Mouse (Mus musculus) midbrain, embryonic 16.5 days (tissue): ENCODE data around the gene Plppr3. TPM values are rescaled to one million over a fixed set of nuclear protein-coding genes. Genes with fewer than 3 reads are reported as not detected.
A peak's percentile ranks its signal among the peaks of the same experiment; 100 is the strongest.

Experiments used
- ATAC-seq: fragments of 200-750 bp; cut with Nextera tagmentation; 2 replicates; pipeline ENCODE4 v1.8.0; 2017; ENCODE audit warnings: moderate TSS enrichment
- H3K27ac ChIP-seq: fragments of 300-500 bp; sonication (generic); 2 replicates; pipeline ENCODE4 v1.5.1; 2014; ENCODE audit warnings: mild to moderate bottlenecking, low read length, mixed read lengths
- H3K27me3 ChIP-seq: fragments of 300-500 bp; sonication (generic); 2 replicates; pipeline ENCODE4 v1.6.1; 2014; ENCODE audit warnings: low read depth, low read length, mixed read lengths; ENCODE audit not compliant: control insufficient read depth, insufficient read depth
- H3K36me3 ChIP-seq: fragments of 300-500 bp; sonication (generic); 2 replicates; pipeline ENCODE4 v1.6.1; 2014; ENCODE audit warnings: mild to moderate bottlenecking, low read length, moderate library complexity, mixed read lengths; ENCODE audit not compliant: control insufficient read depth, insufficient read depth
- H3K4me1 ChIP-seq: fragments of 300-500 bp; sonication (generic); 2 replicates; pipeline ENCODE4 v1.6.1; 2014; ENCODE audit warnings: mild to moderate bottlenecking, low read length, mixed read lengths; ENCODE audit not compliant: control insufficient read depth, insufficient read depth
- H3K4me2 ChIP-seq: fragments of 300-500 bp; sonication (generic); 2 replicates; pipeline ENCODE4 v1.6.1; 2014; ENCODE audit warnings: mild to moderate bottlenecking, low read length, mixed read lengths
- H3K4me3 ChIP-seq: fragments of 300-500 bp; sonication (generic); 2 replicates; pipeline ENCODE4 v1.5.1; 2014; ENCODE audit warnings: low read depth, mild to moderate bottlenecking, low read length, moderate library complexity, mixed read lengths
- H3K9ac ChIP-seq: fragments of 300-500 bp; sonication (generic); 2 replicates; pipeline ENCODE4 v1.6.1; 2014; ENCODE audit warnings: low read depth, low read length, mixed read lengths
- H3K9me3 ChIP-seq: fragments of 300-500 bp; sonication (generic); replicated peaks from 2 replicates; pipeline ENCODE4 v1.6.1; 2014; ENCODE audit warnings: mild to moderate bottlenecking, low read length, mixed read lengths; ENCODE audit not compliant: control insufficient read depth, poor library complexity, severe bottlenecking
- WGBS: fragments of 180-500 bp; shearing (Covaris S2); extraction: QIAGEN DNeasy Blood & Tissue Kit; methylation state at CpG from one replicate; pipeline ENCODE4 v1.1.7; 2014; 5-methylcytosine and 5-hydroxymethylcytosine counted together
- polyA plus RNA-seq: library from polyadenylated mRNA; unstranded; fragments of >200 nt; fragmentation: Nextera tagmentation; extraction: Ambion mirVana; gene quantifications from 2 replicates; pipeline ENCODE4 v1.2.1, GENCODE M21; 2015

The Plppr3 gene
- polyA plus RNA-seq, 1 experiment from 2014 or later, result 471 TPM

DNA sequence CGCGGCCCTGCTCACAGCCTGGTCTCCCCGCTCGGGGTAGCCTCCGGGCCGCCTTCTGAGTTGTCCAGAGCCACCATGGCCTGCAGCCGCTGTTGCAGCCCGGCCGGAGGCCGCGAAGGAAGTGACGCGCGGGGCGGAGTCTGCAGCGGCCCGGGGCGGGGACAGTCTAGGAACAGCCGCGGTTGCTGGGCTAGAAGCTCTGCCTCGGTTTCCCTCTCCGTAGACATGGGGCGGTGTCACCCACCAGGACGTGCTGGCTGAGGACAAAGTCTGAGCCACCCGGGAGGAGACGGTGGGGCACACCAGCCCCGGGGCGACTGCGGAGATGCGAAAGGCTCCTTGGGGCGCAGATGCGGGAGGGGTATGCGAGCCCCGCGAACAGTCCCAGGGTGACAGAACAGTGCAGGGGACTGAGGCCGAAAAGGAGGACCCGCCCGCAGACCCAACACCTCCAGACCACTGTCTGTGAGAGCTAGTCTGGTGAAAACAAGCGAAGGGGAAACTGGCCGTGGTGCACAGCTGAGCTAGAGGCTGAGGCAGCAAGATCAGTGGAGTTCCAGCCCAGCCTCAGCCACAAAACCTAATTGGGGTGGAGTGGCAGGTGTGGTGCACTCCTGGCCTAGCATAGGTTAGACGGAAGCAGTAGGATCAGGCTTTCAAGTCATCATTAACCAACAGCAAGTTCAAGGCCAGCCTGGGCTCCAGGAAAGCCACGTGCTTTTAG, 42.5 kb upstream of the Plppr3 start, which contains the start of gene Kiss1r:
TSS of gene Kiss1r (plus strand) at position 164 of the 724 bp plus-strand sequence.
- Histone ChIP-seq H3K27ac (peak within 1 kb of the TSS; percentile 79), H3K4me2 (peak within 1 kb of the TSS; percentile 99), H3K9ac (peak within 1 kb of the TSS; percentile 95), H3K4me3 (peak within 1 kb of the TSS; percentile 62), H3K9me3 (no peaks in the 10 kb centered on the region), H3K27me3 (peaks cover 44% of the 10 kb centered on the region), H3K36me3 (peaks cover 4% of the 10 kb centered on the region; the same call in 1 of the 2 replicates), H3K4me1 (peaks cover 44% of the 10 kb centered on the region)
- peak; percentile 81 for ATAC-seq
- 2% methylated on average over 41 of the region's 42 CpGs for WGBS

DNA sequence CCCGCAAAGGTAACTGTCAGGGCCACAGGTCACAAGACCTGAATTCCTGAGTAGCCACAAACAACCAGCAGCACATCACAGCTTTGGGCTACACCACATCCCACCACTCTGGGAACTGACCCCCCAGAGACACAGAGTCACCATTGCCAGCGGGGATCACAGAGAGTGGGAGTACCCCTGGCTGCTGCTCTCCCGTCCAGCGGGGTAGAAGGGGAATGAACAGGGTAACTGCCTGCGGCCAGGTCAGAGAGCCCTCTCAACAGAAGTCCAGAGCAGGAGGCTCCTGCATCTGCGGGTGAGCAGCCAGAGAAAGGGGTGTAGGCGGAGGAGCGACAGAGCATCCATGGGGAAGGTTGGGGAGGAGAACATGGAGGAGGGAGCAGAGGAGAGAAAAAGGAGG, 41.6 kb upstream of the Plppr3 start:
- ATAC-seq, result no peak
- peaks cover 8% of the 10 kb centered on the region; the same call in 1 of the 2 replicates for H3K36me3 ChIP-seq
- peak overlapping the region; percentile 95 for H3K9ac ChIP-seq
- H3K4me3 ChIP-seq, result peak overlapping the region; percentile 62
- H3K27ac ChIP-seq, result peak overlapping the region; percentile 79
- H3K9me3 ChIP-seq, result no peaks in the 10 kb centered on the region
- H3K4me2 ChIP-seq, result peak overlapping the region; percentile 99
- WGBS, result 7% methylated on average over 8 of the region's 8 CpGs
- peaks cover 36% of the 10 kb centered on the region for H3K27me3 ChIP-seq
- H3K4me1 ChIP-seq, result peaks cover 39% of the 10 kb centered on the region

DNA sequence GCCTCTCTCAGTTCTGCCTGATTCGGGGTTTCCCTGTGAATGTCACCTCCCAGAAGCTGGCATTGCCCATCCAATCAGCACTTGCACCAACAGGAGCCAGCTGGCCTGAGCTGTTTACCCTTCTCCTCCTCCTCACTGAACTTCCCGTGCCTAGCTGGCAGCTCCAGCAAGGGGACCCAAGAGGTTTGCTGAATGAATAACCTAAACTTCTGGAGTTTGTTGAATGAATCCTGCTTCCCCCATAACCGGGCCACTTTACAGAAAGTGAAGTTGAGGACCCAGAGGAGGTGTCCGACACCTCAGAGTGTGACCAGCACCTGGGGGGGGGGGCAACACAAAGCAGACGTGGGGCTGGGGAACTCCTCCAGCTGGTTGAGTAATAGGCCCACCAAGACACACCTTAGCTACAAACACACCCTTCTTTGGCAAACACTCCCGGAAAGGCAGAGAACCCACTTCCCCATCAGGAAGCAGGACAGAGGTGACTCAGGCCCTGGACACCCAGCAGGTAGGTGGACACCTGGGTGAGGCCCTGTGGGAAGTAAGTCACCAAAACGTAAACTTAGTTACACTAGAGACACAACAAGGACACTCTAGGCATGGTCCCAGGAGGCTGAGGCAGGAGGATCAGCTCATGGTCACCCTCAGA, 40.6 kb upstream of the Plppr3 start:
- H3K4me3 ChIP-seq, result no peak overlapping the region
- H3K9me3 ChIP-seq, result no peaks in the 10 kb centered on the region
- no peak overlapping the region; the same call in 1 of the 2 replicates for H3K9ac ChIP-seq
- no peak overlapping the region for H3K27ac ChIP-seq
- H3K4me1 ChIP-seq, result peaks cover 30% of the 10 kb centered on the region
- H3K27me3 ChIP-seq, result peaks cover 26% of the 10 kb centered on the region
- H3K36me3 ChIP-seq, result peaks cover 10% of the 10 kb centered on the region; the same call in 1 of the 2 replicates
- H3K4me2 ChIP-seq, result no peak overlapping the region; the same call in 1 of the 2 replicates
- 77% methylated on average over 7 of the region's 7 CpGs for WGBS
- ATAC-seq, result no peak

DNA sequence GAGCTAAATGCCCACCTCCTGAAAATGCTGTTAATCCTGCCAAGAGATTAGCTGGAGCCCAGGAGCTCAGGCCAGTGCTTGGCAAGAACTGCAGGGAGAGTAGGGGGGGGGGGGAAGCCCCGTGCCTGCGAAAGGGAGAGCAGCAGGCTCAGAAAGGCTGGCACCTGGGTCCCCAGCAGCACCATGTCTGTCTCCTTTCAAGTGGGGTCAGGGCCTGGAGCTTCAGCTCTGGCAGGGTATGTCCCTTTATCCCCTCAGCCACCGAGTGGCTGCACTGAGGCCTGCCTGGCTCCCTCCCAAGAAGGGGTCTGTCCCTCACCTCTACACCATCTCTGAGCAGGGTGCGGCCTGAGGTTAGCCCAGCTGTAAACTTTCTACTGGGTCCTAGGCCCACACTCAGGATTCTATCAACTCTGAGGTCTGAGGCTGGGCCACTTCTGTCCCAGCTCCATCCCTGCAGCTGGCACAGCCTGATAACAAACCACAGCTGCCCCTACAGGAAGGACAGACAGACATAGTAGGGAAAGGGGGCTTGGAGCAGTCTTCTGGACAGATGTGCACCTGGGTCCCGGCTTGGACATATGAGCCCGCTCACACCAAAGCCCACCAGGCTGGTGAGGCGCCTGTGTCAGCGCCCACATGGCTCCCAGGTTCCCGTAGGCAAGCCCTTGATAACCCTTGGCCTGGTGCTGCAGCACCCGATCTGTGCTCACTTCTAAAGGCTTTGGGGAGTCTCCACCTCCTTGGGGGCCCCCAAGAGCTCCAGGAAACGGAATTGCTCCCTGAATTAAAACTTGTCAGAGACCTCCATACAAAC, 39.9 kb upstream of the Plppr3 start:
- Histone ChIP-seq H3K9ac (peak overlapping the region; percentile 16; the same call in 1 of the 2 replicates), H3K4me1 (peaks cover 30% of the 10 kb centered on the region), H3K4me3 (no peak overlapping the region), H3K27ac (no peak overlapping the region), H3K36me3 (peaks cover 10% of the 10 kb centered on the region; the same call in 1 of the 2 replicates), H3K27me3 (peaks cover 19% of the 10 kb centered on the region), H3K4me2 (0 out of 2 replicates have a peak overlapping the region, but pooled peaks have one; percentile 4), H3K9me3 (no peaks in the 10 kb centered on the region)
- ATAC-seq, result no peak
- WGBS, result 65% methylated on average over 9 of the region's 11 CpGs

DNA sequence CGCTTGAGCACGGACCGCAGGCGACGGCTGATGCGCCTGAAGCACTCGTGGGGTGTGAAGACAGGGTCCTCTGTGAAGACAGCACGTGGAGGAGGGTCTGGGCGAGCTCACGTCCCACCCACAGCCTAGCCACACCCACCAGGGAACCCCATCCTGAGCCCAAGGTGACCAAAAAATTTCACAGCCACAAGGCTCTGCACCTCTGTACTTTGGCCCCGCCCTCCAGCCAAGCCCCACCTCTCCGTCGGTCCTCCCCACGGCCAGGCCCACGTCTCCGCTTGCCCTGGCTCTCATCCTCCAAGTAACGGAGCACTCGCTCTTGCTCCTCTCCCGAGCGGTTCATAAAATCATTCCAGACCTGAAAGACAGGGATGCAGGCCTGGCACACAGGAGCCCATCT, 38.0 kb upstream of the Plppr3 start:
- 71% methylated on average over 20 of the region's 20 CpGs for WGBS
- H3K4me2 ChIP-seq, result no peak overlapping the region
- H3K4me3 ChIP-seq, result no peak overlapping the region
- H3K9me3 ChIP-seq, result no peaks in the 10 kb centered on the region
- H3K27ac ChIP-seq, result no peak overlapping the region
- H3K27me3 ChIP-seq, result no peaks in the 10 kb centered on the region
- H3K4me1 ChIP-seq, result peaks cover 30% of the 10 kb centered on the region
- H3K9ac ChIP-seq, result no peak overlapping the region
- no peak for ATAC-seq
- H3K36me3 ChIP-seq, result peaks cover 10% of the 10 kb centered on the region; the same call in 1 of the 2 replicates

DNA sequence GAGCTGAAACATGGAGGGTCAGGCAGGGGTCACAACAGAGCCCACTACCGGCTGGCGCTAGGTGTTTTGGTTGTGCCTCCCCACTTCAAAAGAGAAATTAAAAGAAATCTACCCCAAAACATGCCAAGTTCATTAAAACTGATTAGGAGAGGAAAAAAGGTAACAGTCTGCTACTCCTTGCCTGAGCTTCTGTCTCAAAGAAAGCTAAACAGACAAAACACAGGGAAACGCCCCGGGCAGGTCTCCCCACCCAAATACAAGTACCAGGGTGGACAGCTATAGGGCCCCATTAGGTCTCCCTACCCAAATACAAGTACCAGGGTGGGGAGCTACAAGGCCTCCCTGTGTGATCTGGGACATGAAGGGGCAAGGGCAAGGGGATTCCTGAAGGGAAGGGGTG, 36.1 kb upstream of the Plppr3 start, which contains the start of gene Gm26602:
TSS of gene Gm26602 (plus strand) at position 301 of the 400 bp plus-strand sequence.
- Histone ChIP-seq H3K4me2 (no peak within 1 kb of the TSS), H3K36me3 (peaks cover 16% of the 10 kb centered on the region; the same call in 1 of the 2 replicates)
- ATAC-seq, result no peak

DNA sequence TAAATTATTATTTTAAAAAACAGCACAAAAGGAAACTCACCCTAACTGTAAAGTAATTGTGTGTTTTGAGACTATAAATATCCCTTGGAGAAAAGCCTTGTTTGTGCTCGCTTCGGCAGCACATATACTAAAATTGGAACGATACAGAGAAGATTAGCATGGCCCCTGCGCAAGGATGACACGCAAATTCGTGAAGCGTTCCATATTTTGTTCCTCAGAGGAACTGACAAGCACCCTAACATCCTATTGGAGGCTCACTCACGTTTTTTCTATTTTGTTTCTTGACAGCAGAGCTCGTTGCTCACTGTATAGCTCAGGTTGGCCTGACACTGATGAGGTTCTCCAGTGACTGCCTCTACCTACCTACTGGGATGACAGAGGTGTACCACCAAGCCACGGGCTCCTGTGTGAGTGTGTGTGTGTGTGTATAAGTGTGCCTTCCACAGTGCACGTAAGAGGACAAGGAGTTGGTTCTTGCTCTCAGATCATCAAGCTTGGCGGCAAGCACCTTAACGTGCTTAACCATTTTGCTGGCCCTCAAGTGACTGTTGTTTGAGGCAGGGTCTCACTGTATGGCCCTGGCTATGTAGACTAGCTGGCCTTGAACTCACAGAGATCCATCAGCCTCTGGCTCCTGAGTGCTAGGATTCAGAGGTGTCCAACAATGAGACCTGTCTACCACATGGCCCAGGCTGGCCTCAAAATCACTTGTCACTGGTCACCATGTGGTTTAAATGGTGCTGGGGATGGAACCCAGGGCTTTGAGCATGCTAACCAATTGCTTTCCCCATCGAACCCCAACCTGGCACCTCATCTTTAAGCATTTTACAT, 34.9 kb upstream of the Plppr3 start:
- 24% methylated on average over 14 of the region's 14 CpGs for WGBS
- no peaks in the 10 kb centered on the region for H3K27me3 ChIP-seq
- peak overlapping the region; percentile 42 for H3K4me2 ChIP-seq
- H3K27ac ChIP-seq, result peak overlapping the region; percentile 99
- H3K9me3 ChIP-seq, result no peaks in the 10 kb centered on the region
- peaks cover 24% of the 10 kb centered on the region; the same call in 1 of the 2 replicates for H3K36me3 ChIP-seq
- H3K4me3 ChIP-seq, result peak overlapping the region; percentile 22
- H3K9ac ChIP-seq, result peak overlapping the region; percentile 60
- H3K4me1 ChIP-seq, result peaks cover 9% of the 10 kb centered on the region; the same call in 1 of the 2 replicates
- ATAC-seq, result peak; percentile 69

More for the DNA sequence above, 36.1 kb upstream of the Plppr3 start, which contains the start of gene Gm26602:
- Histone ChIP-seq H3K27ac (peak within 1 kb of the TSS; percentile 99), H3K4me3 (no peak within 1 kb of the TSS), H3K27me3 (no peaks in the 10 kb centered on the region), H3K9me3 (no peaks in the 10 kb centered on the region), H3K9ac (no peak within 1 kb of the TSS; the same call in 1 of the 2 replicates), H3K4me1 (peaks cover 18% of the 10 kb centered on the region)
- WGBS, result 97% methylated on average over 4 of the region's 4 CpGs
